Mouse (Mus musculus) ZHBTc4 (cell line): ENCODE measurements at regions not wholly inside any gene's neighbourhood (a gene's known extent, or its start where the extent isn't known, plus 50 kb on each side); places are given as distances from the start of the nearest gene placed in this dataset.

ENCODE experiments used
- DNase-seq: peaks from one replicate; pipeline ENCODE4 v3.0.0-alpha.2; 2011; ENCODE audit warnings: low read depth, low spot score

- DNase-seq, result no peak
These were observed 694.0 kb downstream of the Trib2 start for GRCm38 (mm10) chr12:15122586-15123212.

GRCm38 (mm10) chr12:15115556-15115955 is 701.2 kb downstream of the Trib2 start:
- DNase-seq, result peak; percentile 89

GRCm38 (mm10) chr12:15114793-15115192 is 701.9 kb downstream of the Trib2 start:
- peak; percentile 98 for DNase-seq

GRCm38 (mm10) chr12:15111049-15111448 is 705.7 kb downstream of the Trib2 start:
- no peak for DNase-seq

GRCm38 (mm10) chr12:15104876-15105275 is 711.8 kb downstream of the Trib2 start:
- peak; percentile 6 for DNase-seq

- DNase-seq, result peak; percentile 62
These were observed 738.1 kb downstream of the Trib2 start for GRCm38 (mm10) chr12:15078615-15079014.

- no peak for DNase-seq
These were observed 752.4 kb downstream of the Trib2 start for GRCm38 (mm10) chr12:15064351-15064750.

- no peak for DNase-seq
These were observed 765.3 kb downstream of the Trib2 start for GRCm38 (mm10) chr12:15051387-15051786.

- no peak for DNase-seq
These were observed 773.5 kb downstream of the Trib2 start for GRCm38 (mm10) chr12:15043264-15043663.

- no peak for DNase-seq
These were observed 805.6 kb downstream of the Trib2 start for GRCm38 (mm10) chr12:15011091-15011490.

GRCm38 (mm10) chr12:15002401-15002800 is 814.3 kb downstream of the Trib2 start:
- peak; percentile 25 for DNase-seq
